Mouse (Mus musculus) kidney, adult 2 months (tissue): ENCODE results near the gene Soat2. TPM values are rescaled to one million over a fixed set of nuclear protein-coding genes. Genes with fewer than 3 reads are reported as not detected.

Experiments
- DNase-seq: peaks from one replicate; pipeline ENCODE4 v3.0.0; 2021
- H3K27ac ChIP-seq: fragments of 200-500 bp; 2 replicates; pipeline ENCODE4 v1.5.1; 2012; ENCODE audit warnings: low read depth, low read length, control low read depth, inconsistent platforms; ENCODE audit not compliant: insufficient read depth
- H3K27me3 ChIP-seq: fragments of 200-500 bp; replicated peaks from 2 replicates; pipeline ENCODE4 v1.6.1; 2012; ENCODE audit warnings: mild to moderate bottlenecking, moderate library complexity, low read length, inconsistent platforms; ENCODE audit not compliant: control insufficient read depth, insufficient read depth
- H3K36me3 ChIP-seq: fragments of 200-500 bp; 2 replicates; pipeline ENCODE4 v1.6.1; 2012; ENCODE audit warnings: mild to moderate bottlenecking, moderate library complexity, low read length, inconsistent platforms; ENCODE audit not compliant: control insufficient read depth, insufficient read depth
- H3K4me1 ChIP-seq: fragments of 200-500 bp; 2 replicates; pipeline ENCODE4 v1.6.1; 2011; ENCODE audit warnings: low read length; ENCODE audit not compliant: control insufficient read depth, insufficient read depth
- H3K4me3 ChIP-seq: fragments of 200-500 bp; 2 replicates; pipeline ENCODE4 v1.5.1; 2011; ENCODE audit warnings: mild to moderate bottlenecking, low read depth, low read length, control low read depth; ENCODE audit not compliant: insufficient read depth
- CTCF ChIP-seq: fragments of 200-500 bp; conservative IDR thresholded peaks from 2 replicates; pipeline ENCODE4 v1.5.1; 2011; ENCODE audit warnings: low read depth, mild to moderate bottlenecking, control low read depth, low read length, moderate library complexity, mixed read lengths; ENCODE audit not compliant: insufficient read depth, insufficient read length
- POLR2A ChIP-seq: fragments of 200-500 bp; IDR thresholded peaks from one replicate; pipeline ENCODE4 v1.6.1; 2011; ENCODE audit warnings: low read depth, low read length, control low read depth
- WGBS: fragments of 180-500 bp; shearing (Covaris S2); methylation state at CpG from one replicate; pipeline ENCODE4 v1.1.7; 2018; 5-methylcytosine and 5-hydroxymethylcytosine counted together
- polyA plus RNA-seq: library from polyadenylated mRNA; depleted of rRNA; stranded (reverse); fragments of >200 nt; gene quantifications from 2 replicates; pipeline ENCODE4 v1.2.3, GENCODE M21; 2012

Gene Soat2
- polyA plus RNA-seq, 1 experiment = 1.2 TPM

DNA sequence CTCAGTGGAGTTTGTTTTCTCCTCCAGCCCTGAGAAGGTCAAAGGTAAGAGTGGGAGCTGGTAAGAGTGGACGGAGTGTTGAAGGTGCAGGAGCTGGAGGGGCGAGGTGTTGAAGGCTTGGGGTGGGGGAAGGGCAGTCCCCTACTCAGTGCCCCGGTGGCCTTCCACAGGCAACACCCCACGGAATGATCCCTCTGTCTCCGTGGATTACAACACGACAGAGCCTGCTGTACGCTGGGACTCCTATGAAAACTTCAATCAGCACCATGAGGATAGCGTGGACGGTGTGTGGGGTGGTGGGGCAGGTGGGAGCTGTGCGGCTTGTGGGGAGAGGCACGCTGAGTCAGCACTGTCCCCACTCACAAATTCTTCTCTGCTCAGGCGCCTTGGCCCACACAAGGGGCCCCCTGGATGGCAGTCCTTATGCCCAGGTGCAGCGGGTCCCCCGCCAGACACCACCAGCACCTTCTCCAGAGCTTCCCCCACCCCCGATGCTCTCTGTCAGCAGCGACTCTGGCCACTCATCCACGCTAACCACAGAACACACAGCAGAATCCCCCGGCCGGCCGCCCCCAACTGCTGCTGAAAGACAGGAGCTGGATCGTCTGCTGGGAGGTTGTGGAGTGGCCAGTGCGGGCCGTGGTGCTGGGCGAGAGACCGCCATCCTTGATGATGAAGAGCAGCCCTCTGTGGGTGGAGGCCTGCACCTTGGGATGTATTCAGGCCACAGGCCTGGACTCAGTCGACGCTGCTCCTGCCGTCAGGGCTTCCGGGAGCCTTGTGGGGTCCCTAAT is 39.4 kb upstream of the Soat2 start:
- no peak for DNase-seq
- no peak for TF ChIP-seq POLR2A
- Histone ChIP-seq H3K27me3 (no peaks in the 10 kb centered on the region), H3K27ac (no peak overlapping the region), H3K4me3 (no peak overlapping the region), H3K36me3 (peaks cover 16% of the 10 kb centered on the region), H3K4me1 (peaks cover 23% of the 10 kb centered on the region; the same call in 1 of the 2 replicates)
- 74% methylated on average over 29 of the region's 29 CpGs for WGBS

DNA sequence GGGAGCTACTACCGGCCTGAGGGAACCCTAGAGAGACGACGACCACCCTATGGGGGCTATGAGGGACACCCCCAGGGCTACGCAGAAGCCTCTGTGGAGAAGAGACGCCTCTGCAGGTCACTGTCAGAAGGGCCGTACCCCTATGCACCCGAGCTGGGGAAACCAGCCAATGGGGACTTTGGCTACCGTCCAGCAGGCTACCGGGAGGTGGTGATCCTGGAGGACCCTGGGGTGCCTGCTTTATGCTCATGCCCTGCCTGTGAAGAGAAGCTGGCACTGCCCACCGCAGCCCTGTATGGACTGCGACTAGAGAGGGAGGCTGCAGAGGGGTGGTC is 38.9 kb upstream of the Soat2 start:
- TF ChIP-seq POLR2A = no peak
- TF ChIP-seq CTCF = no peak
- Histone ChIP-seq H3K27ac (no peak overlapping the region), H3K36me3 (peaks cover 17% of the 10 kb centered on the region), H3K4me3 (no peak overlapping the region), H3K27me3 (no peaks in the 10 kb centered on the region), H3K4me1 (peaks cover 21% of the 10 kb centered on the region; the same call in 1 of the 2 replicates)
- WGBS = 72% methylated on average over 11 of the region's 11 CpGs
- DNase-seq = no peak

DNA sequence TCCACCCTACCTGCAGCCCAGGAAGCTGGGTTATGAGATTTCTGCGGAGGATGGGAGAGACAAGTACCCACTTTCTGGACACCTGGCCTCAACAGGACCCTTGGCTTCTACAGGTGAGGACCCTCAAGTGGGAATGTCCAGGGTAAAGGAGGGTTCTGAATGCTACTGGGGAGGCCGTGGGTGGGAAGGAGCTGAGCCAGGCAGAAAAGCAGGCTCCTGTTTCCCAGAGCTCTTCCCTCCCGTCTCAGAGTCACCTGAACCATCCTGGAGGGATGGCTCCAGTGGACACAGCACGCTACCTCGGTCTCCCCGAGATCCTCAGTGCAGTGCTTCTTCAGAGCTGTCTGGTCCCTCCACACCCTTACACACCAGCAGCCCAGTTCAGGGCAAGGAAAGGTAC is 38.1 kb upstream of the Soat2 start:
- H3K4me3 ChIP-seq = no peak overlapping the region
- WGBS = 94% methylated on average over 6 of the region's 6 CpGs
- H3K27ac ChIP-seq = no peak overlapping the region
- H3K4me1 ChIP-seq = peaks cover 20% of the 10 kb centered on the region; the same call in 1 of the 2 replicates
- no peaks in the 10 kb centered on the region for H3K27me3 ChIP-seq
- TF ChIP-seq CTCF (no peak), POLR2A (no peak)
- peaks cover 16% of the 10 kb centered on the region for H3K36me3 ChIP-seq
- no peak for DNase-seq

DNA sequence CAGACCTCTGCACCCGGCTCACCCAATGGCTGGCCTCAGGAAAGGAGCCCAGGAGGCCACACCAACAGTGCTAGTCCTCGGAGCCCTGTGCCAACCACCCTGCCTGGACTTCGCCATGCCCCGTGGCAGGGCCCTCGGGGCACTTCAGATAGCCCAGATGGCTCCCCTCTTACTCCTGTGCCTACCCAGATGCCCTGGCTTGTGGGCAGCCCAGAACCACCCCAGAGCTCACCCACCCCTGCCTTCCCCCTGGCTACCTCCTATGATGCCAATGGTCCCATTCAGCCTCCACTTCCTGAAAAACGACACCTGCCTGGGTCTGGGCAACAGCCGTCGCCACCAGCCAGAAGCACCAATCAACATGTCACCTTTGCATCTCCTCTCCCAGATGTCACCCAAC is 37.5 kb upstream of the Soat2 start:
- TF ChIP-seq POLR2A = no peak
- Histone ChIP-seq H3K4me3 (no peak overlapping the region), H3K4me1 (peaks cover 15% of the 10 kb centered on the region; the same call in 1 of the 2 replicates), H3K27me3 (no peaks in the 10 kb centered on the region), H3K27ac (no peak overlapping the region), H3K36me3 (peaks cover 16% of the 10 kb centered on the region)
- DNase-seq = no peak
- WGBS = 77% methylated on average over 8 of the region's 8 CpGs

DNA sequence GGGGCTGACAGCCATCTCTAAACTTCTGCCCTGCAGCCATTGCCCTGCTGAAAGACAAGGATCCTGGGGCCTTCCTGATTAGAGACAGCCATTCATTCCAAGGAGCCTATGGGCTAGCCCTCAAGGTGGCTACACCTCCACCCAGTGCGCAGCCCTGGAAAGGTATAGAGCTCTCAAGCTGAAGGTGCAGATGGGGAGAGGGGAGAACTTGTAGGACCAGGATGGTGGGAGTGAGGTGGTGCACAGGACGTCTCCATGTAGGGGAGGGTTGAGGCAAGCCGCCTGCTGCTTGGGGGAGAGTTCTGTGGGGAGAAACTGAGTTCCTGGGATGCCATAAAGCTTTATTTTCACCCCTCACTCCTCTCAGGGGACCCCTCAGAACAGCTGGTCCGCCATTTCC is 36.7 kb upstream of the Soat2 start:
- H3K27ac ChIP-seq = no peak overlapping the region
- H3K4me3 ChIP-seq = no peak overlapping the region
- peaks cover 16% of the 10 kb centered on the region for H3K36me3 ChIP-seq

DNA sequence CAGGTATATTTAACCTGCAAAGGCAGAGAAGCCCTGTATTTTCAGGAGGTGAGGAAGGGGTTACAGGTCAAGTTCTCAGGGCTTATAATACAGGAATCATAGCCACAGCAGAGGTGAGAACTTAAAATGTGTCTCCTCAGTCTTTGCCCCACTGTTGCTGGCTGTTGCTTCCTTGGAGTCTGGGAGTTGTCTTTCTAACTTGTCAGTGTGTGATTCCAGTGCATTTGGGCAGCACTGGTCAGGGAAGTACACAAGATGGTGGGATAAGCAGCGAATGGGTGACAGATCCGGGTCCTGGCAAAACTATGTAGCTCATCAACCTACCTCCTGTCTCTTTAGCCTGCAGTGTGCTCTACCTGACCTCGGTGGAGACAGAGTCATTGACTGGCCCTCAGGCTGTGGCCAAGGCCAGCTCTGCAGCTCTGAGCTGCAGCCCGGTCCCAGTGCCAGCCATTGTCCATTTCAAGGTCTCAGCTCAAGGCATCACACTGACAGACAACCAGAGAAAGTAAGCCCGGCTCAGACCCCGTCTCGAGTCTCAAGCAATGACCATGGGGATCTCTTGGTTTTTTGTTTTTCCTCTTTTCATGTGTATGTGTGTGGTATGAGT is 35.6 kb upstream of the Soat2 start:
- Histone ChIP-seq H3K27me3 (no peaks in the 10 kb centered on the region), H3K36me3 (peaks cover 12% of the 10 kb centered on the region), H3K4me1 (0 out of 2 replicates have a peak, but pooled peaks cover 3% of the 10 kb centered on the region), H3K4me3 (no peak overlapping the region), H3K27ac (no peak overlapping the region)
- TF ChIP-seq POLR2A (no peak), CTCF (no peak)
- 75% methylated on average over 7 of the region's 7 CpGs for WGBS
- DNase-seq = no peak

More for the DNA sequence above, 36.7 kb upstream of the Soat2 start:
- H3K4me1 ChIP-seq = peaks cover 9% of the 10 kb centered on the region; the same call in 1 of the 2 replicates
- TF ChIP-seq POLR2A = no peak
- no peak for TF ChIP-seq CTCF
- WGBS = 86% methylated on average over 4 of the region's 4 CpGs
- no peak for DNase-seq
- H3K27me3 ChIP-seq = no peaks in the 10 kb centered on the region

DNA sequence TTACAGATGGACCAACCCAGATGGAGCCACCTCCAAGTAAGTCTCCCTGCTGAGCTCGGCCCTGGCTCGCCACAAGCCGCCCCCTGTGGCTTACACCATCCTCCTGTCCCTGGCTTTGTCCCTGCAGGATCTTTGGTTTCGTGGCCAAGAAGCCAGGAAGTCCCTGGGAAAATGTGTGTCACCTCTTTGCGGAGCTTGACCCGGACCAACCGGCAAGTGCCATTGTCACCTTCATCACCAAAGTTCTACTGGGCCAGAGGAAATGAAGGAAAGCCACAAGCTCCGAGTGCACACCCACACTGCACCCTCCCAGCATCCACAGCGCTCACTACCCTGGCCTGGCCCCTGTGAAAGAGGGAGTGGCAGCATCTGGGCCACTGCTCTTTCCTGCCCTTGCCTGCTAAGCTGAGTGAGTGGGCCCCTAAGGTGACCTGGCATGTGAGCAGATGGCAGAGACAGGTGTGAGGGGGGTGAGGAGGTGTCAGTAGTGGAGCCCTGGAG is 34.5 kb upstream of the Soat2 start:
- H3K27me3 ChIP-seq = no peaks in the 10 kb centered on the region
- no peak for TF ChIP-seq POLR2A
- no peak for TF ChIP-seq CTCF
- no peak overlapping the region for H3K4me3 ChIP-seq
- no peaks in the 10 kb centered on the region for H3K4me1 ChIP-seq
- H3K27ac ChIP-seq = no peak overlapping the region
- DNase-seq = no peak
- H3K36me3 ChIP-seq = peaks cover 9% of the 10 kb centered on the region
- 57% methylated on average over 9 of the region's 9 CpGs for WGBS
